Mouse (Mus musculus) liver, embryonic 12.5 days (tissue): ENCODE measurements around the gene Casc3. TPM values are rescaled to one million over a fixed set of nuclear protein-coding genes. Genes with fewer than 3 reads are reported as not detected.

Experiments used
- ATAC-seq: fragments of 200-750 bp; cut with Nextera tagmentation; 2 replicates; pipeline ENCODE4 v1.8.0; 2017; ENCODE audit warnings: moderate number of reproducible peaks, mild to moderate bottlenecking, moderate library complexity
- H3K27ac ChIP-seq: fragments of 300-500 bp; sonication (generic); 2 replicates; pipeline ENCODE4 v1.5.1; 2016; ENCODE audit warnings: mild to moderate bottlenecking
- H3K27me3 ChIP-seq: fragments of 300-500 bp; sonication (generic); replicated peaks from 2 replicates; pipeline ENCODE4 v1.6.1; 2016; ENCODE audit warnings: mild to moderate bottlenecking, moderate library complexity
- H3K36me3 ChIP-seq: fragments of 300-500 bp; sonication (generic); 2 replicates; pipeline ENCODE4 v1.6.1; 2016; ENCODE audit warnings: mild to moderate bottlenecking, moderate library complexity
- H3K4me1 ChIP-seq: fragments of 300-500 bp; sonication (generic); 2 replicates; pipeline ENCODE4 v1.6.1; 2016
- H3K4me2 ChIP-seq: fragments of 300-500 bp; sonication (generic); 2 replicates; pipeline ENCODE4 v1.6.1; 2016; ENCODE audit warnings: mild to moderate bottlenecking, moderate library complexity
- H3K4me3 ChIP-seq: fragments of 300-500 bp; sonication (generic); 2 replicates; pipeline ENCODE4 v1.5.1; 2016; ENCODE audit warnings: mild to moderate bottlenecking, moderate library complexity
- H3K9ac ChIP-seq: fragments of 300-500 bp; sonication (generic); 2 replicates; pipeline ENCODE4 v1.6.1; 2016; ENCODE audit warnings: mild to moderate bottlenecking, moderate library complexity
- H3K9me3 ChIP-seq: fragments of 300-500 bp; sonication (generic); replicated peaks from 2 replicates; pipeline ENCODE4 v1.6.1; 2016; ENCODE audit warnings: mild to moderate bottlenecking, moderate library complexity
- WGBS: fragments of 180-500 bp; shearing (Covaris S2); methylation state at CpG from one replicate; pipeline ENCODE4 v1.1.7; 2016; ENCODE audit not compliant: insufficient replicate concordance; 5-methylcytosine and 5-hydroxymethylcytosine counted together
- polyA plus RNA-seq: library from polyadenylated mRNA; unstranded; fragments of >200 nt; fragmentation: Nextera tagmentation; extraction: Ambion mirVana; gene quantifications from 2 replicates; pipeline ENCODE4 v1.2.1, GENCODE M21; 2016

Gene Casc3
- polyA plus RNA-seq, 1 experiment from 2014 or later, result 26.4 TPM

GRCm38 (mm10) chr11:98794469-98795014 lies 10.2 kb upstream of the Casc3 start:
- H3K9ac ChIP-seq, result peak overlapping the region; percentile 99
- H3K4me3 ChIP-seq, result peak overlapping the region; percentile 91
- peak overlapping the region; percentile 98 for H3K27ac ChIP-seq
- peaks cover 73% of the 10 kb centered on the region for H3K4me1 ChIP-seq
- peak overlapping the region; percentile 96 for H3K4me2 ChIP-seq
- H3K36me3 ChIP-seq, result peaks cover 22% of the 10 kb centered on the region
- under 1% methylated on average over 30 of the region's 30 CpGs for WGBS
- H3K27me3 ChIP-seq, result no peaks in the 10 kb centered on the region
- H3K9me3 ChIP-seq, result no peaks in the 10 kb centered on the region
- peak; percentile 68 for ATAC-seq

GRCm38 (mm10) chr11:98795015-98795713 lies 9.5 kb upstream of the Casc3 start, which contains the start of gene Msl1:
TSS of gene Msl1 (plus strand) at chr11:98795516.
- peaks cover 67% of the 10 kb centered on the region for H3K4me1 ChIP-seq
- WGBS, result under 1% methylated on average over 55 of the region's 89 CpGs

GRCm38 (mm10) chr11:98795714-98796514 lies 8.8 kb upstream of the Casc3 start:
- ATAC-seq, result peak; percentile 66
- Histone ChIP-seq H3K27ac (peak overlapping the region; percentile 98), H3K27me3 (no peaks in the 10 kb centered on the region), H3K9me3 (no peaks in the 10 kb centered on the region), H3K4me1 (peaks cover 59% of the 10 kb centered on the region), H3K9ac (peak overlapping the region; percentile 99), H3K4me2 (peak overlapping the region; percentile 96), H3K4me3 (peak overlapping the region; percentile 91), H3K36me3 (peaks cover 36% of the 10 kb centered on the region)
- WGBS, result under 1% methylated on average over 71 of the region's 74 CpGs

More at GRCm38 (mm10) chr11:98795015-98795713, 9.5 kb upstream of the Casc3 start, which contains the start of gene Msl1:
- H3K9me3 ChIP-seq, result no peaks in the 10 kb centered on the region
- H3K9ac ChIP-seq, result peak within 1 kb of the TSS; percentile 99
- peak; percentile 75 for ATAC-seq
- H3K27me3 ChIP-seq, result no peaks in the 10 kb centered on the region
- peak within 1 kb of the TSS; percentile 91 for H3K4me3 ChIP-seq
- peak within 1 kb of the TSS; percentile 98 for H3K27ac ChIP-seq
- H3K36me3 ChIP-seq, result peaks cover 28% of the 10 kb centered on the region
- peak within 1 kb of the TSS; percentile 96 for H3K4me2 ChIP-seq

- peak overlapping the region; percentile 91 for H3K4me3 ChIP-seq
- WGBS, result 5% methylated on average over 23 of the region's 23 CpGs
- peak overlapping the region; percentile 96 for H3K4me2 ChIP-seq
- peak overlapping the region; percentile 99 for H3K9ac ChIP-seq
- H3K36me3 ChIP-seq, result peaks cover 43% of the 10 kb centered on the region
- H3K4me1 ChIP-seq, result peaks cover 52% of the 10 kb centered on the region
- H3K27me3 ChIP-seq, result no peaks in the 10 kb centered on the region
- ATAC-seq, result peak; percentile 3; the same call in 1 of the 2 replicates
- peak overlapping the region; percentile 98 for H3K27ac ChIP-seq
- H3K9me3 ChIP-seq, result no peaks in the 10 kb centered on the region
These were observed 8.0 kb upstream of the Casc3 start for GRCm38 (mm10) chr11:98796515-98797216.

GRCm38 (mm10) chr11:98797306-98797705 lies 7.4 kb upstream of the Casc3 start:
- H3K4me3 ChIP-seq, result peak overlapping the region; percentile 91
- H3K36me3 ChIP-seq, result peaks cover 50% of the 10 kb centered on the region
- H3K27ac ChIP-seq, result peak overlapping the region; percentile 98
- peak overlapping the region; percentile 99 for H3K9ac ChIP-seq
- WGBS, result 15% methylated on average over 5 of the region's 5 CpGs
- no peaks in the 10 kb centered on the region for H3K9me3 ChIP-seq
- no peaks in the 10 kb centered on the region for H3K27me3 ChIP-seq
- peaks cover 45% of the 10 kb centered on the region for H3K4me1 ChIP-seq
- H3K4me2 ChIP-seq, result peak overlapping the region; percentile 96
- ATAC-seq, result no peak

- peak overlapping the region; percentile 98; the same call in 1 of the 2 replicates for H3K27ac ChIP-seq
- H3K4me3 ChIP-seq, result peak overlapping the region; percentile 91
- no peak for ATAC-seq
These were observed 6.8 kb upstream of the Casc3 start for GRCm38 (mm10) chr11:98797909-98798308.

GRCm38 (mm10) chr11:98808417-98808816 lies 3.7 kb downstream of the Casc3 start:
- Histone ChIP-seq H3K36me3 (peaks cover 73% of the 10 kb centered on the region), H3K4me3 (peak overlapping the region; percentile 88), H3K4me2 (peak overlapping the region; percentile 74), H3K27ac (peak overlapping the region; percentile 97), H3K4me1 (peaks cover 43% of the 10 kb centered on the region), H3K9ac (peak overlapping the region; percentile 94; the same call in 1 of the 2 replicates), H3K9me3 (no peaks in the 10 kb centered on the region), H3K27me3 (no peaks in the 10 kb centered on the region)
- no peak for ATAC-seq
- 77% methylated on average over 2 of the region's 2 CpGs for WGBS

More at GRCm38 (mm10) chr11:98797909-98798308, 6.8 kb upstream of the Casc3 start:
- peaks cover 42% of the 10 kb centered on the region for H3K4me1 ChIP-seq
- H3K9ac ChIP-seq, result peak overlapping the region; percentile 99; the same call in 1 of the 2 replicates
- peak overlapping the region; percentile 96 for H3K4me2 ChIP-seq
- peaks cover 56% of the 10 kb centered on the region for H3K36me3 ChIP-seq
- H3K9me3 ChIP-seq, result no peaks in the 10 kb centered on the region
- 59% methylated on average over 4 of the region's 4 CpGs for WGBS
- no peaks in the 10 kb centered on the region for H3K27me3 ChIP-seq

GRCm38 (mm10) chr11:98809457-98810290 lies 5.0 kb downstream of the Casc3 start:
- peak overlapping the region; percentile 88 for H3K4me3 ChIP-seq
- peak overlapping the region; percentile 94 for H3K9ac ChIP-seq
- WGBS, result 1% methylated on average over 81 of the region's 84 CpGs
- peak overlapping the region; percentile 97 for H3K27ac ChIP-seq
- peaks cover 73% of the 10 kb centered on the region for H3K36me3 ChIP-seq
- H3K9me3 ChIP-seq, result no peaks in the 10 kb centered on the region
- peak; percentile 99 for ATAC-seq
- no peaks in the 10 kb centered on the region for H3K27me3 ChIP-seq
- H3K4me1 ChIP-seq, result peaks cover 43% of the 10 kb centered on the region
- peak overlapping the region; percentile 74 for H3K4me2 ChIP-seq

GRCm38 (mm10) chr11:98810686-98811085 lies 6.0 kb downstream of the Casc3 start:
- H3K4me2 ChIP-seq, result peak overlapping the region; percentile 74
- no peak for ATAC-seq
- H3K27ac ChIP-seq, result peak overlapping the region; percentile 97
- H3K9ac ChIP-seq, result peak overlapping the region; percentile 94
- H3K9me3 ChIP-seq, result no peaks in the 10 kb centered on the region
- H3K27me3 ChIP-seq, result no peaks in the 10 kb centered on the region
- H3K36me3 ChIP-seq, result peaks cover 73% of the 10 kb centered on the region
- 60% methylated on average over 7 of the region's 7 CpGs for WGBS
- peak overlapping the region; percentile 88 for H3K4me3 ChIP-seq
- peaks cover 39% of the 10 kb centered on the region for H3K4me1 ChIP-seq

- 55% methylated on average over 1 of the region's 1 CpGs for whole genome bisulfite sequencing
- peaks cover 20% of the 10 kb centered on the region for H3K4me1 ChIP-seq
- peaks cover 99% of the 10 kb centered on the region for H3K36me3 ChIP-seq
- H3K4me3 ChIP-seq, result no peak overlapping the region
- no peaks in the 10 kb centered on the region for H3K9me3 ChIP-seq
- H3K27me3 ChIP-seq, result no peaks in the 10 kb centered on the region
- H3K4me2 ChIP-seq, result no peak overlapping the region
- H3K27ac ChIP-seq, result no peak overlapping the region
- no peak overlapping the region for H3K9ac ChIP-seq
- ATAC-seq, result no peak
These were observed 12.1 kb downstream of the Casc3 start for GRCm38 (mm10) chr11:98816706-98817239.
